Mouse (Mus musculus) frontal cortex, postnatal 14 days (tissue): Measurements from ENCODE around the gene Slc38a8.

Experiments
- DNase-seq, 2 experiments: peaks; one replicate each; pipeline ENCODE4 v3.0.0; 2022; ENCODE audit warnings: low spot score in 2 of 2

Slc38a8 gene

DNA sequence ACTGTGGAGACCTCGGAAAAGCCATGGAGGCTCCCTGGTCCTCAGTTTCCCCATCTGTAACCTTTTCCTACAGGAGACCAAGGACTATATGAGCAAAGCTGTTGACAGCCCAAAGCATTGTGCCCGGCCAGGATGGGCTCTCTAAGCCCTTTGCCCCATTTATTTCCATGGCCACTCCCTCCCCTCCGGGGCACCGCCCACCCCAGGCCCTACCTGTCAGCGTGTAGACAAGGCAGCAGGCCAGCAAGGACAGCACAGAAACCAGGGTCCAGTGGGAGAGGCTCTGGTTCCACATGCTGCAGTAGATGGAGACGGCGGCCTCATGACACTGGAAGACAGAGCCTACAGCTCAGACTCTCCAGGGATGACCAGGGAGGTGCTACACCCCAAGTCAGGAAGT is 14.4 kb downstream of the Slc38a8 start:
- no peak for DNase-seq

DNA sequence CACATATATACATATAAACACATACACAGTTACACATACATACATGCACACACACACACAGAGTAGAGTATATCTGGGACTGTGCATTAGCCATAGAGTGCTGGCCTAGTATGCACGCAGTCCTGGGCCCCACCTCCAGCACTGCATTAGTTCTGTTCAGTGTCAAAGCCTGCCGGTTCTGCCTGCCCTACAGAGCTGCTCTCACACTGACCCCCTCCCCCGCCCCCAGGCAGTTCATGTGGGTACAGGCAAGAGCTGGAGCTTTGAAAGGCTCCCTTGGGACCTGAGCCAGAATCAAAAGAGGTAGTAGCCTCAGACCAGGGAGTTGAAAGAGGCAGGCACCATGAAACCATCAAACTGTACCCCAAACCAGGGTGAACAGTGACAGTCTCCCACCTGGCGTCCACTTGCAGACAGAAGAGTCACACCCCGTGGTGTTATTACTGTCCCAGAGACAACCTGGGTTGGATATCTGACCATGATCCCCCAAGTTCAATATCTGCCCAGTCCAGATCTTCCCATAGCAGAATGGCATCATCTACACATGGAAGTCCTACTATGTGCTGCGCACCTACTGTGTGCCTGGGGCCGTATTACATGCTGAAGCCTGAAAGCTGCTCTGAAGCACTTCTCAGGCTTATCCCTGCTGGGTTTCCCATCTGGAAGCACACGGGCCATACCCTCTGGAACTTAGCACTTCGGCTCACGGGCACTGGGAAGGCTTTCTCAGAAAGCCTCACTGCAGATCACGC is 17.2 kb downstream of the Slc38a8 start:
- no peak for DNase-seq

DNA sequence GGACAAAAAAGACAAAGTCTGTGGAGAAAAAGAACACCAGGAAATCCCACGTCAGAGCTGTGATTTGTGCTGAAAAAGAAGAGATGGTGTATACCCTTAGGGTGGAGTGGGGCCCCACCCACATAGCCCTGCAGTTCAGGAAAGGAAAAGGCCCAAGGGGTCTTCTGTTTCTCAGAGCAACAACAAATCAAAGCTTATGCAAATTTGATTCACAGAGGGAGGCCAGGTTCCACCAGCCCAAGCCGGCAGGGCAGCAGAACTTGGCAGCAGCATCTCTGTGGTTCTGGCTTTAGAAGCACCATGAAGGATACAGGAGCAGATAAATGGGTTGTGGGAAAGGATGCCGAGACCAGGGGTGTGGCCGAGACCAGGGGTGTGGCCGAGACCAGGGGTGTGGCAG is 22.8 kb downstream of the Slc38a8 start:
- no peak for DNase-seq

DNA sequence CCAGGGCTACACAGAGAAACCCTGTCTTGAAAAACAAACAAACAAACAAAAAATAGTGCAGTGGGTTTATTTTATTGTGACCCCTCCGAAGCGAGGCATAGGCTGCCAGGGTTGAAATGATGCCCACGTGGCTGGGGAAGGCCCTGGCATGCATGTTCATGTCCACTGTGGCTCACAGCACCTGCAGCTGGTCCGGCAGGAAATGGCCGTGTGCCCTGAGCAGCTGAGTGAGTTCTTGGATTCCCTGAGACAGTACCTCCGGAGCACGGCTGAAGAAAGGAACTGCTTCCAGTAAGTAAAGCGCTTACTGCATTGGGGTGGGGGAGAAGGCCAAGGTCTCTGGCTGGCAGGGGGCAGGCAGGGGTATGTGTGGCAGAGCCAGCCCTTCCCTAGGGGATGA is 33.4 kb downstream of the Slc38a8 start:
- no peak for DNase-seq

DNA sequence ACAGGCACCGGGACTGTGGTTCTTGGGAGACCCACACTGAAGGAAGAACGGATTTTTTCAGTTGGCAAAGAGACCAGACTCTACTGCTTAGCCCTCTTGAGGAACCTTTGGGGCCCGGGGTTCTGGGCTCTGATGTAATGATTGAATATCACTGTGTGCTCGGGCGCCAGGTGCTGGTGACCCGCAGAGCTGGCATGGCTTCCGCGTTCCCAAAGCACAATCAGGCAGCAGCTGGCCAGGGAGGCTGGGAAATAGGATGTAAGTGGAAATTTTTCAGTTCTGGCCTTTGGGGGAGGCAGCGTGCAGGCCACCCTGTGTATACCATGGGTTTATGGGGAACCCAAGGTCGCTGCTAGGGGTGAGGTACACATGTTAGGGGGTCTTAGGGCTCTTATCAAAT is 34.7 kb downstream of the Slc38a8 start:
- DNase-seq: no peak

DNA sequence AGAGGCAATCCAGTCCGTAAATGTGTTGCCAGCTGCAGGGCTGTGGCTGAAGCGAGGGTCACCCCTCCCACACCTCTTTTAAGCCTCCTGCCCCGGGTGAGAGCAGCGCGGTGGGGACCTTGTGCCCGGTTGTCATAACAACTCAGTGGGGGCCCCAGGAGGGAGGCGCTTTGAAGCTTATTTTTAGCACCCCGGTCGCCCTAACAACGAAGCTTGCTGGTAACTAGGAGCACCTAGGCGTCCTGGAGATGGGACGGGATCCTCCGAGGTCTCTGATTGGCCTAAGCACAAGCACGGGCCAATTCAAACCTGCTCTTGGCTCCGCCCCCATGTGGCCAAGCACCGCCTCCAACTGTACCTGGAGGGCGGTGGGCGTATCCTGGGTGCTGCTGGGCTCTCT is 35.4 kb downstream of the Slc38a8 start:
- DNase-seq: peak; percentile 48 to 74

DNA sequence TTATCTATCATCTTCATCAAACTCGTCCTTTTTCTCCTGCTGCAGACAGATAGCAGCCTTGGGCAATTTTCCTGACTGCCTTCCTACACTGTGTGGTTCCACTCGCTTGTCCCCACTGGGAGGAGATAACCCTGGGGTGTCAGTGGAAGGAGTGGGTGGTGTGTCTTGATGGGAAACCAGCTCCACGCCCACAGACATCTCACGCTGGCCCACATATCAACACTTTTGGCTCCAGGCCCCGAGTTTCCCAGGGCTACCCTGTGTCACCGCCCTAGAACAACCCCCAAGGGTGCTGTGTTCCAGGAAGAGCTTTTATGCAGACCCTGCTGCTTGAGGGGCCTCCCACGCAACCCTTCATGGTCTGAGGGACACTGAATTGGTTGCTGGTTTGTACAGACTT is 37.8 kb downstream of the Slc38a8 start:
- DNase-seq: no peak

DNA sequence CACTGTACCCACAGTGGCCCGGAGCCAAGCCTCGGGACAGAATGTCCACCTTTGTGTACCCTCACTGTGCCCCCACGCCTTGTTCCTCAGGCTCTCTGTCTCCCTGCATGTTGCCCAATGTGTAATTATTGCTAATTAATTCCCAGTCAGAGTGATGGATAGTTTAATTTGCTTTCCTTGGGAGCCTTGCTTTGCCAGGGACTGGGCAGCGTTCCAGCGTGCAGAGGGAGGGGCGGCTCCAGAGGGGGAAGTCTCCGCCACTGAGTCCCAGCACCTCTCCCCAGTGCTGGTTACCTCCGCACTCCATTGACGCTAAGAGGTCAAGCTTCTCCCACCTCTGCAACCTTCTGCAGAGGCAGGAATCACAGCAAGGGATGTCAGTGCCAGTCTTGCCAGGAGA is 40.1 kb downstream of the Slc38a8 start:
- DNase-seq: no peak

DNA sequence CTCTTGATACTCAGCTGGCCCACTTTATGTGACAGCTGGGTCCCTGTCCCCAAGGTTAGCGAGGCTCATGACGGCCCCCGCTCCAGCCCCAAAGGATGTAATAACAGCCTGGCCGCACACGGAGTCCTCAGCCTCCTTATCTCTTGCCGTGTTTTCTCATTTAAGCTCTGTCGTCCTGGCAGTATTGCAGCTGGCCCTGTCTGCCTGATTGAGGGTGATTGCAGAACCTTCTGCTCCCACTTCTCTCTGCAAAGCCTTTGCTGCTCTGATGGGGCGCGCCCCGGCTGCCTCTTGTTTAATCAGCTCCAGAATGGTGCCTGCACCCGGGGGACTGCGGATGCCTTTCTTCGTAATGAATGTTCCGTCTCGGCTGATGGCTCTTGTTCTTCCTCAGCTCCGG is 41.8 kb downstream of the Slc38a8 start:
- DNase-seq: no peak

DNA sequence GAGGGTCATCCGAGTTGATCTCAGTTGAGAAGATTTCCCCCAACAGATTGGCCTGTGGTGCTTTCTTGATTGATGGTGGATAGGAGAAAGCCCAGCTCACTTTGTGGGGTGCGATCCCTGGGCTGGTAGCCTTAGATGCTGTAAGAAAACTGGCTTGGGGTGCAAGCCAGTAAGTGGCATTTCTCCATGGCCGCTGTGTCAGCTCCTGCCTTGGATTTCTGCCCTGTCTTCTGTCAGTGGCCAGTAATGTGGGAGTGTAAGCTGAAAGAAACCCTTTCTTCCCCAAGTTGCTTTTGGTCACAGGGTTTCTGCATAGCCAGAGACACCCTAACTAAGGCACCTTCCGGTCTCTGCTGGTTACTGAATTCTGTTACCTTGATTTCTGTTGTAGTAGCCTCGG is 45.5 kb downstream of the Slc38a8 start:
- DNase-seq: no peak

DNA sequence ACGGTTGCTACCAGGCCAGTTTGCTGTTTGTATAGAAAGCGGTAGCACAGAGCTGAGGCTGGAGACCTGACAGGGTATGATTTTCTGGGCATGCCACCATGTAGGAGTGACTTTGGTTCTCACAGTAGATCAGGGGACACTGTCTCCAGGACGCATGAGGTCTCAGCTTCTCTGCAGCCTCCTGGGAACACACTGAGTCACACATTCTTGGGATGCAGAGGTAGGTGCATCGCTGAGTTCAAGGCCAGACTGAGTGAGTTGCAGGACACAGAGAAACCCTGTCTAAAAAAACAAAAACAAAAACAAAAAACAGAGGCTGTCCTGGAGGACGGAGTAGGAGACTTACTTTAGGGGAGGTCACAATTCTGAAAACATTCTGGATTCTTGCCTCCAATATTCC is 48.6 kb downstream of the Slc38a8 start:
- DNase-seq: no peak

DNA sequence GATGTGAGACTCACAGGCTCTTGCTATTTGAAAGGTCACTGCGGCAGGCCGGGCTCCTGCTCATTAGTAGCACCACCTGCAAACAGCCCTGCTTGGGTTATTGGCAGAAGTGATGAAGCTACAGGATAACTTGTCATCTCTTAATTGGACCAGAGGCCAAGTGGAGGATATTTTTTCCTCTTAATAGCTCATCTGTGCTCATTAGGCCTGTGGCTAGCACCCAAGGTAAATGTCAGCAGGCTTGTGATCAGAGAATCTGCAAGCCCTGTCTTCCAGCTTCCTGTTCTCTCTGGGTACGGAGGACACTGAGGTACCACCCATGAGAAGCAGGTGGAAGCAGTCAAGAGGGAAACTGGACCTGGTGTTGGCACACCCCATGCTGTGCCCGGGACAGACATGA is 50.4 kb downstream of the Slc38a8 start:
- DNase-seq: no peak

DNA sequence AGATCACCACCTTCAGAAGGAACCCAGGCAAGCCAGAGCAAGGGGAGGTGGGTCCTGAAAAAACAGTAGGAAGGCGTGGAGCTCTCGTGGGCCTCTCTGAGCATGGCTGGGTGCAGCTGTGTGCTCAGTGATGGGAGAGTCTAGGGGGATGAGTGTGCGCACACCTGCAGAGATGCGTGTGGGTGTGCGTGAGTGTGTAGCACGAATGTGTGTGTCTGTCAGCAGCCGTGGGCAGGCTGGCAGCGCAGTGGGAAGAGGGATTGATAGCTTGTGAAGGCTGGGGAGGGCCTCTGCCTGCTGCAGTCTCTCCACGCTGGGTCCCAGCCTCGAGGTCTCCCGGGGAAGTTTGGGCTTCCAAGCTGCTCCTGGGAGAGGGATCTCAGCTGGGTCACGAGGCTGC is 51.9 kb downstream of the Slc38a8 start:
- peak in 1 of 2 experiments; percentile 48 for DNase-seq

DNA sequence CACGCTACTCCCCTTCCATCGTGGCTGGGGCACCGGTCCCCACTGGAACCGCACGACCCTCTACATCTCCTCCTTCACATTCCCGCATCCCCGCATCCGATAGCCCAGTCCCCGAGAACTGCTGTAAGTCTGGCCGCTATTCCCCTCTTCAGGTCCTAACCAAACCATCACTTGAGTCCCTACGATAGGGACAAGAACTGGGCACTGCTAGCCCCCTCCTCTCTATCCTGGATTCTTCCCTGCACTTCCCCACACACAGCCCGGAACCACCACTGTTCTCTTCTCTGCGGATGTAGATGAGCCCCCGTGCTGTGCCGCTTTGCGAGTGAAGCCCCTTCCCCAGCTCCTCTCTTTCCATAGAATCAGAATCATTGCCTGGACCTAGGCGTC is 53.7 kb downstream of the Slc38a8 start:
- DNase-seq: no peak

DNA sequence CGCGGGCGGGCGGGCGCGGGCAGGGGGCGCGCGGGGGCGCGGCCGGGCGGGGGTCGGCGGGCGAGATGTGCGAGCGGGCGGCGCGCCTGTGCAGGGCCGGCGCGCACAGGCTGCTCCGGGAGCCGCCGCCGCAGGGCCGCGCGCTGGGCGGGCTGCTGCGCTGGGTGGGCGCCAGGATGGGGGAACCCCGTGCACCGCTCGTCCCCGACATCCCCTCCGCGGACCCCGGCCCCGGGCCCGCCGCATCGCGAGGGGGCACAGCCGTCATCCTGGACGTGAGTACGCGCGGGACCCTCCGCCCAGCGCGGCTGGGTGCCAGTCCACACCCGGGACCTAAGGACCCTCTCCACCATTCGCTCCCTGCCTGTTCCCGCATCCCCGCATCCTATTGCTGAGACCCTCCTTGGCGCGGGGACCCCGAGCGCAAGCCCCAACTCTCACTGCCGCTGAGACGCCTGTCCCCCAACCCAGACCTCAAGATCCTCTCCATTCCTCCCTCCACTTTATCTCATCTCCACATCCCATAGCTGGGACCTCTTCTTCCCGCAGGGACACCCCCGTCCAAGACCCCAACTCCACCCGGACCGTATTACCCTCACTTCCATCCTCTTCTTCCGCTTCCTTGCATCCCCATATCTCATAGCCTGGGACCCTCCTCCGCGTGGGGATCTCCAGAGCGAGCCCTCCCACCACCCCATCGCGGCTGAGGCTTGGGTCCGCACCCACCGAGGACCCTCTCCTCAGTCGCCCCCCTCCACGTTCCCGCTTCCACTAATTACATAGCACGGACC is 54.3 kb downstream of the Slc38a8 start:
- DNase-seq: no peak

DNA sequence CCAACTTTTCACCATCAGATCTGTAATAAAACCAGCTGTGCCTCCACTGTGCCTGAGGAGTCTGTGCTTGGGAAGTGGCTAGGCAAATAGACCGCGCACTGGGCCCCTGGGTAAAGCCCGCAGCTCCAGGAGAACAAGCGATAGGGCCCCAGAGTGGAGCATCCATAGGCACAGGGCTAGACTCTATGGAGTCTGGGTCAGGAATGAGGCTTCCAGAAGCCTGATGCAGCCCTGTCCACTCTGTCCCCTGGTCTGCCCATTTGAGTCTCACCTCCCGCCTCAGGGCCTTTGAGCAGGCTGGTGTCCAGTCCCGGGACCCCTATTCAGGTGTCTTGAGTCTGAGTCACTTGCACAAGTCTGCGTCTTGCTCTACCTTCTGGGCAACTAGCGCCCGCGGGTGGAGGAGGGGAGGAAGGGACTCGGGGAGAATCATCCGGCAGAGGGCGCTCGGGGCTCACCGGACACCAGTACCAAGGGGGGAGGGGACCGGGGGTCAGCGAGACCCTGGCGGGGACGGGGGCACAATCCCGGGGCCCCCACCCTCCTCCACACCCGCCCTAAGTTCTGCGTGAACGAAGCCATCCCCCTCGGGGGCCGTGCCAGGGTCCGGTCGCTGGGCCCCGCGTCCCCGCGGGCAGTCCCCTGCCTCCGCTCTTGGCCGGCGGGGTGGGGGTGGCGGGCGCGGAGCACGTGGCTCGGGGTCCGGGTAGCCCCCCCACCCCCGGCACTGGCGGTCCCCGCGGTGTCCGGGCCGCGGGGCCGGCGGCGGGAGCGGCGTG is 55.1 kb downstream of the Slc38a8 start, which contains the start of gene Necab2:
Gene Necab2, plus strand, starts transcription at position 509 of the 779 bp plus-strand sequence.
- peak; percentile 70 to 81 for DNase-seq

DNA sequence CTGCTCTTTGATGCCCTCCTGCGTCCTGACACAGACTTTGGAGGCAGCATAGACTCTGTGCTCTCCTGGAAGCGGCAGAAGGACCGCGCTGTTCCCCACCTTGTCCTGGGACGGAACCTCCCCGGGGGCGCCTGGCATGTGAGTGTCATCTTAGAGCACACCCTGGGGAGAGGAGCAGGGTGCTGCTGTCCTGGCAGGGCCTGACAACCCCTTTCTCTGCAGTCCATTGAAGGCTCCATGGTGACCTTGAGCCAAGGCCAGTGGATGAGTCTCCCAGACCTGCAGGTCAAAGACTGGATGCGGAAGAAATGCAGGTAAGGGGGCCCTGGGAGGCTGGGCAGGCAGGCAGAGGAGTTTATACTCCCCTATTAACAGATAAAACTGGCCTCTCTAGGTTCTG is 58.5 kb downstream of the Slc38a8 start:
- DNase-seq: no peak

DNA sequence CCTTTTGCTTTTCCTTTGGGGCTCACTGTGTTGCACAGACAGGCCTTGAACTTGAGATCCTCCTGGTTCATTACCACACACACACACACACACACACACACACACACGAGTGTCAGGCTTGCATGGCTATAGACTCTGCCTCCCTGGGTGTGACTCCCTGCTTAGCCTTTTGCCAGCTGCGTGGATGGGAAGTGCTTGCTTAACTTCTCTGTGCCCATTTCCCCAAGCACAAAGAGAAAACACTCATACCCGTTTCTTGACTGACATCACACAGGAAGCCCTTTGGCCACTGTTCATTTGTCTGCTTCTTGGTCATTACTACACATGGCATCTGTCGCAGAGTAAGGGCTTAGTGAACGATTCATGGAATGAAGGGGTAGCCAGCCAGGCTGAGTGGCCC is 59.5 kb downstream of the Slc38a8 start:
- no peak for DNase-seq

DNA sequence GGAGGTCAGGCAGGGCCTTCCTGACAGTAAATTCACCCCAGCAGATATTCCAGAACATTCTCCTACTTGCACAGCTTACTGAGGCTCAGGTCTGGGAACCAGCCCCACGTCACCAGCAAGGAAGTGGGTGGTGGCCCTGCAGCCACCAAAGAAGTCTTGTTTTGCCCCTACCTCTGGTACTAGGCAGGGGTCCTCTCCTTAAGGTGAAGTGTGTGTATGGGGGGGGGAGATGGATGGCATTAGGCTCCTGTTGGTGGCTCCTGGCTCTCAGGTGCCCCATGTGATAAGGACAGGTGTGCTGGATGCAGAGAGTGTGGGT is 60.6 kb downstream of the Slc38a8 start:
- no peak for DNase-seq

DNA sequence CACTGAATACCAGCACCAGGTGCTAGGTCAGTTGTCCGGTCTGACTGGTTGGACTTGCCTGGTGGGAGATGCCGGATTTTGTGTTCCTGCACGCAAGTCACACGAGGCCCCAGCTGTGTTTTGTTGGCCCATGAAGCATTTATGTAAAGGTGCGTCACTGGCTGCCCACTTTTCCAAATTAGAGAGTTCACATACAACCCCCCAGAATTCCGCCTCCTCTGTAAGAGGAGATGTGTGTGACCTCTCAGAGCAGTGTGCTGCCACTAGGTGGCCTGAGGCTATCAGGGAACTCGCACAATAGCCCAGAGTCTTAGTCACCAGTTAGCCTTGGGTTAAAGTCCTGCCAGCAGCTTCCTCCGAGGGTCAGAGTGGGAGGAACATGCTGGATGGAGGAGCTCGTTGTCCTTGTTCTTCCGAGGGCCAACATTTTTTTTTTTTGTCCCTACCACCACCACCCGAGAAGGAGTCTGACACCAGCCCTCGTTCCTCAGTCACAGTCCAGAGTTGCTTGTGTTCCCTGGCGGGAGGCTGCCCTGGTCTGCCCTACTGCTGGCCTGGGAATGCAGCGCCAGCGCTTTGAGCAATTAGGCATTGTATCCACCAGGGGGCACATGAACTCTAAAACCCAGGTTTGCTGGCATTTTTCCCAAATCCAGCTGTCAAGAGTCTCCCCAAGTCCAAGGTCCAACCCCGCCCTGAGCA is 61.1 kb downstream of the Slc38a8 start:
- no peak for DNase-seq

DNA sequence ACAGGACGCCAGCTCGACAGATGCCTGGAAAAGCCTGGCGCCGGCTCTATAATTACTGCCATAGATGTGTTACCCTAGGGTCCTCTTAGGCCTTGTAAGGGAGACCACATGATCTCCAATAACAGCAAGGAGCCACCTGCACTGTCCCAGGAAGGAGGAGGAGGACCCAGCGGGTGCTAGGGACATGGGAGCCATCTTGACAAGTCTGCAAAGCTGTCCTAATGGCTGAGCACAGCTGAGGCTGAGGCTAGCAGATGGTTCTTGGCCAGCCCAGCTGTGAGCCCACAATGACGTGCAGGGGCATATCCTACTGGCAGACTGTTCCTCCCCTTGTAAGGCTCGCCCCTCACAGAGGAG is 61.6 kb downstream of the Slc38a8 start:
- DNase-seq: no peak

DNA sequence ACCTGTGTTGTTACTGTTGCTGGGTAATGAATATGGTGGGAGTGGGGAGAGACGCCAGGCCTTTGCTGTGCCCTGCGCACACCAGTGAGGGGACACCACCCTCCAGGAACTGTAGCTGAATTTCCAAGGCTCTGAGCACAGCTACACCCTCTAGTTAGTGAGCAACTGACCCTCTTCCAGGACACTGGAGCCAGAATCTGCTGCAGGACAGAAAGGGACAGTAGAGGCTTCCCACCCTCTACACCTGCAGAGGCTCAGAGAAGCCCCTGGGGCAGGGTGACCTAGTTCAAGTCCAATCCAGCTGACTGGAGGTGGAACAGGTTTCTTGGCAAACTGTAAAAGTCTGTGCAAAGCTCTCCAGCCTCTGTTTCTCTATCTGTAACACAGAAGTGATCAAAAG is 62.1 kb downstream of the Slc38a8 start:
- DNase-seq: no peak
